Mouse (Mus musculus): ENCODE results near the gene Cldn13.

DNA sequence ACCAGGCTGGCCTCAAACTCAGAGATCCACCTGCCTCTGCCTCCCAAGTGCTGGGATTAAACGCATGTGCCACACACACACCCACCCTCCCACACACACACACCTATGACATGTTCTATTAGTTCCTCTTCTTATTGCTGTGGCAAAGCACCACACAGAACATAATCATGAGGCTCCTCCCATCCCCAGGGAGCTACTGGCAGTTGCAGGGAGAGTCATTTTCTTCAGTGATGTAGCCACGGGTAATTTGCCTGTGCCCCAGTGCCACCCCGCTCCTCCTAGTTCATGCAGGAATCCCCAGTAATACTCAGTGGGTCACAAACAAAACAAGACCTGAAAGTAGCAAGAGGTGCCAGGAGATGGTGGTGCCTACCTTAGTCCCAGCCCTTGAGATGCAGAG lies 19.3 kb upstream of the Cldn13 start:
- TF ChIP-seq CTCF (IDR thresholded peaks at IDR 0.05) (no peak), EP300 (IDR thresholded peaks at IDR 0.05; ENCODE audit: insufficient read depth, low read depth, low read length) (no peak)
